Mouse (Mus musculus) stomach, embryonic 15.5 days (tissue): ENCODE results near the gene Dennd6b. TPM values are rescaled to one million over a fixed set of nuclear protein-coding genes. Genes with fewer than 3 reads are reported as not detected.

Experiments used
- ATAC-seq: fragments of 200-750 bp; cut with Nextera tagmentation; 2 replicates; pipeline ENCODE4 v1.8.0; 2017; ENCODE audit warnings: low read depth, moderate number of reproducible peaks, moderate TSS enrichment; ENCODE audit not compliant: insufficient read depth, low FRiP score
- H3K27ac ChIP-seq: fragments of 300-500 bp; sonication (generic); 2 replicates; pipeline ENCODE4 v1.5.1; 2015; ENCODE audit warnings: mild to moderate bottlenecking, inconsistent platforms
- H3K27me3 ChIP-seq: fragments of 300-500 bp; sonication (generic); replicated peaks from 2 replicates; pipeline ENCODE4 v1.6.1; 2015; ENCODE audit warnings: inconsistent platforms
- H3K36me3 ChIP-seq: fragments of 300-500 bp; sonication (generic); 2 replicates; pipeline ENCODE4 v1.6.1; 2015; ENCODE audit warnings: inconsistent platforms
- H3K4me1 ChIP-seq: fragments of 300-500 bp; sonication (generic); 2 replicates; pipeline ENCODE4 v1.6.1; 2015; ENCODE audit warnings: inconsistent platforms
- H3K4me2 ChIP-seq: fragments of 300-500 bp; sonication (generic); 2 replicates; pipeline ENCODE4 v1.6.1; 2015; ENCODE audit warnings: mild to moderate bottlenecking, inconsistent platforms
- H3K4me3 ChIP-seq: fragments of 300-500 bp; sonication (generic); replicated peaks from 2 replicates; pipeline ENCODE4 v1.5.1; 2015; ENCODE audit warnings: inconsistent platforms
- H3K9ac ChIP-seq: fragments of 300-500 bp; sonication (generic); 2 replicates; pipeline ENCODE4 v1.6.1; 2015; ENCODE audit warnings: inconsistent platforms
- H3K9me3 ChIP-seq: fragments of 300-500 bp; sonication (generic); 2 replicates; pipeline ENCODE4 v1.6.1; 2016; ENCODE audit warnings: inconsistent platforms
- WGBS: fragments of 180-500 bp; shearing (Covaris S2); methylation state at CpG from one replicate; pipeline ENCODE4 v1.1.7; 2015; 5-methylcytosine and 5-hydroxymethylcytosine counted together
- polyA plus RNA-seq: library from polyadenylated mRNA; unstranded; fragments of >200 nt; fragmentation: Nextera tagmentation; extraction: Ambion mirVana; gene quantifications from 2 replicates; pipeline ENCODE4 v1.2.1, GENCODE M21; 2015

The Dennd6b gene
- polyA plus RNA-seq = 12.5 and 14.9 TPM in 2 replicates

DNA sequence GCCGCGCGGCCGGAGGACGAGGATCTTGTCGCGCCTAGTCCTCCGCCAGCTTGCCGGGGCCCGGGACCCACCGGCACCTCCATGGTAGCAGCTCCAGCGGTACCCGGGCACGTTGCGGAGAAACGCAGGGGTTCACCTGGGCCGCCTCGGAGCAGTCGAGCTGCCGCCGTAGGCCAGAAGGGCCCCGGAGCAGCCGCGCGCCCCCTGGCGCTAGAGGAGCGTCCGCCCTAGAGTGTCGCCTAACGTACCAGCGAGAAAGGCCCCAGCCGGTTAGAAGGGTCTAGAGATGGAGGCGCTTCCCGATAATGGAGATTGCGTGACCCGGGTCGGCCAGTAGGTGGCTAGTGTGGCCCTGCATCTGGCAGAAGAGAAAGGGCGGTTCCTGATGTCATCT, at the start of gene Dennd6b:
Gene Dennd6b (minus strand): TSS at position 184 of the 394 bp plus-strand sequence.
- Histone ChIP-seq H3K4me2 (peak within 1 kb of the TSS; percentile 79), H3K9me3 (no peaks in the 10 kb centered on the region), H3K9ac (peak within 1 kb of the TSS; percentile 93), H3K36me3 (no peaks in the 10 kb centered on the region), H3K27ac (peak within 1 kb of the TSS; percentile 99), H3K4me1 (peaks cover 15% of the 10 kb centered on the region), H3K27me3 (no peaks in the 10 kb centered on the region), H3K4me3 (peak within 1 kb of the TSS; percentile 99)
- under 1% methylated on average over 38 of the region's 38 CpGs for WGBS
- ATAC-seq = peak; percentile 97

DNA sequence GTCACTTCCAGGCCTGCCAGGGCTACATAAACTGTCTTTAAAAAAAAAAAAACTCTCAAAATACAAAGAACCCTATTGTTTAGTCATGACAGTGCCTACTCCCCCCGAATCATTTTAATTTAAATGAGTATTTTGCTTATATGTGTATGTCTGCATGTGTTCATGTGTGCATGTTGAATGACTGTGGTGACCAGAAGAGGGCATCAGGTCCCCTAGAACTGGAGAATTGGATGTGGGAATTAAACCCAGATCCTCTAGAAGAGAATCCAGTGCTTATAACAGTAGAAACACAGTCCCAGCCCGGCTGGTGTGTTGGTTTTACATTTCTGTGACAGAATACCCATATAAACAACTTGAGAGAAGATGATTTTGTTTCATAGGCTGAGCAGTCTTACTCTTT, 44.7 kb upstream of the Dennd6b start:
- Histone ChIP-seq H3K9me3 (no peaks in the 10 kb centered on the region), H3K36me3 (no peaks in the 10 kb centered on the region; the same call in 1 of the 2 replicates), H3K4me3 (no peak overlapping the region), H3K27me3 (no peaks in the 10 kb centered on the region), H3K9ac (no peak overlapping the region), H3K4me2 (no peak overlapping the region), H3K27ac (no peak overlapping the region), H3K4me1 (no peaks in the 10 kb centered on the region)
- WGBS = 63% methylated on average over 2 of the region's 2 CpGs
- no peak for ATAC-seq

DNA sequence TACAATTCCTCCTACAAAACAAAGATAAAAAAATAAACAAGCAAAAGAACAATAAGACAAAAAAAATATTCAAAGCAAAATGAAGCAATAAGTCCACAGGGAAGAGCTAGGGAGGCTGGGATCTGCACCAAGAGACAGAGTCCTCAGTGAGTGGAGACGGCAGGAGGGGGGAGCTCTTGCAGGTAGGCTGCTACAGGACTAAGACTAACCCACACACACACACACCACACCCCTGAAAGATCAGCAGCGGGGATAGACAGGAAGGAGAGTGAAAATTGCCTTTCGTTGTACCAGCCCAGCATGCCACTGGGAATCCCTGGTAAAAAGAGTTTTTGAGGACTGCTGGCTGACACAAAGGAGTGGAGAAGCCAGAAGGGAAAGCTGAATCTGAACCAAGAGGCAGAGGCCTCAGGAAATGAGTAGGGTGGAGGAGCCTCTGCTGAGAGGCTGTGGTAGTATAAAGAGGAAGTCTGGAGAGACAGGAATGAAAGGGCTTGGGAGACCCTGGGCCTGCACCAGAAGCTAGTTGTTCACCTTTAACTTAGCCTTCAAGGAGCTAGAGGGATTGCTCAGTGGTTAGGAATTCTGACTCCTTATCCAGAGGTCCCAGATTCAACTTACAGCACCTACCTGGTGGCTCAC, 43.6 kb upstream of the Dennd6b start:
- no peak overlapping the region for H3K27ac ChIP-seq
- no peaks in the 10 kb centered on the region for H3K27me3 ChIP-seq
- H3K4me3 ChIP-seq = no peak overlapping the region
- no peak for ATAC-seq
- H3K4me2 ChIP-seq = no peak overlapping the region
- 65% methylated on average over 3 of the region's 3 CpGs for WGBS
- no peaks in the 10 kb centered on the region for H3K4me1 ChIP-seq
- H3K9me3 ChIP-seq = no peaks in the 10 kb centered on the region
- H3K36me3 ChIP-seq = no peaks in the 10 kb centered on the region; the same call in 1 of the 2 replicates
- no peak overlapping the region for H3K9ac ChIP-seq

DNA sequence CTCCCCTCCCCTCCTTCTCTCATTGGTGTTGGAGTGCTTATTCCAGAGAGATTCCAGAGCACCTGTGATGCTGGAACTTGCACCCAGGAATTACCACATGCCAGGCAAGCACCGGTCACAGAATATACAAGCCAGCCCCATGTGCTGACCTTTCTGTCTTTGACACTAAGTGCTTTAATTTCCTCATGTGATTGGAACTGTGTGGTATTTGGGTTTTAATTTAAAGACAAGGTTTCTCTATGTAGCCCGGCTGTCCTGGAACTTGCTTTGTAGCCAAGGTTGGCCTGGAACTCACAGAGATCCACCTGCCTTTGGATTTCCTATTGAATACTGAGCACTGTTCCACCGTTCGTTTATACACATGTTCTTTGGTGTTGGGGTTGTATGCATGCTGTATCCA, 37.8 kb upstream of the Dennd6b start:
- no peak overlapping the region for H3K9ac ChIP-seq
- WGBS = 85% methylated on average over 4 of the region's 4 CpGs
- H3K36me3 ChIP-seq = no peaks in the 10 kb centered on the region
- H3K27ac ChIP-seq = no peak overlapping the region
- H3K4me3 ChIP-seq = no peak overlapping the region
- H3K4me1 ChIP-seq = no peaks in the 10 kb centered on the region
- ATAC-seq = no peak
- H3K4me2 ChIP-seq = no peak overlapping the region
- no peaks in the 10 kb centered on the region for H3K27me3 ChIP-seq
- H3K9me3 ChIP-seq = no peaks in the 10 kb centered on the region

- H3K9me3 ChIP-seq = no peaks in the 10 kb centered on the region
- 43% methylated on average over 2 of the region's 2 CpGs for WGBS
- H3K27ac ChIP-seq = no peak overlapping the region
- ATAC-seq = no peak
- no peak overlapping the region for H3K9ac ChIP-seq
- no peaks in the 10 kb centered on the region for H3K27me3 ChIP-seq
- H3K36me3 ChIP-seq = no peaks in the 10 kb centered on the region
- no peaks in the 10 kb centered on the region for H3K4me1 ChIP-seq
- no peak overlapping the region for H3K4me3 ChIP-seq
- H3K4me2 ChIP-seq = no peak overlapping the region
These were observed 37.3 kb upstream of the Dennd6b start for GRCm38 (mm10) chr15:89233586-89233985.

DNA sequence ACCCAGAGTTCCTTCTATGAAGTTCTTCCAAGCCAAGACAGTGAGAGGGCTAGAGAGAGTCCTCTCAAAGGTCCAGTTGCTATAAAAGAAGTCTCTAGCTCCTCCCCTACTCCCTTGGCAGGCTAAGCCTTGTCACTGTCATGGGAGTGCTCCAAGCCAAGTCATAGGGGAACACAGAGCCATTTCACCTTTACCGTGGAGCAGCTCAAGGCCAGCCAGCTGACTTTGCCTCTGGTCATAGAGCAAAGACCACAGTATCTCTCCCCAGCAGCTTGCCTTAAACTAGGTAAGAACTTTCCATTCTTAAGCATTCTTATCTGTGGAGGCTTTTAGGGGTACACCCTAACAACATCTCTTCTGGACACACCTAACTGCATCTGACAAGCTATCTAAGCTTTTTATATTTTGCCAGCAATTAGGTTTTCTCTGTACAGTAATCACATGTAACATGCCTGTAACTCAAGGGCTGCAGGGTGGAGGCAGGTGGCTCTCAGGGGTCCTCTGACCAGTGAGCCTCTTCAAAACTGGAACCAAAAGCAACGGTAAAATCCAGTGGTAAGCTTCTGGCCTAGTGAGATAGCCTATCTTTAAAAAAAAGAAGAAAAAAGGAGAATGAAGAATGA, 19.4 kb upstream of the Dennd6b start:
- no peak overlapping the region for H3K4me3 ChIP-seq
- ATAC-seq = peak; percentile 12; the same call in 1 of the 2 replicates

GRCm38 (mm10) chr15:89214953-89215352, 18.7 kb upstream of the Dennd6b start:
- 0 out of 2 replicates have a peak, but pooled peaks cover 5% of the 10 kb centered on the region for H3K36me3 ChIP-seq
- H3K27ac ChIP-seq = no peak overlapping the region
- 91% methylated on average over 3 of the region's 3 CpGs for WGBS
- no peaks in the 10 kb centered on the region for H3K27me3 ChIP-seq
- H3K9me3 ChIP-seq = no peaks in the 10 kb centered on the region
- H3K4me1 ChIP-seq = peaks cover 7% of the 10 kb centered on the region
- H3K4me2 ChIP-seq = no peak overlapping the region
- H3K4me3 ChIP-seq = no peak overlapping the region
- H3K9ac ChIP-seq = no peak overlapping the region
- no peak for ATAC-seq

More for the DNA sequence above, 19.4 kb upstream of the Dennd6b start:
- Histone ChIP-seq H3K9me3 (no peaks in the 10 kb centered on the region), H3K9ac (no peak overlapping the region), H3K36me3 (0 out of 2 replicates have a peak, but pooled peaks cover 5% of the 10 kb centered on the region), H3K4me1 (peaks cover 5% of the 10 kb centered on the region), H3K27ac (no peak overlapping the region), H3K4me2 (no peak overlapping the region), H3K27me3 (no peaks in the 10 kb centered on the region)
- 83% methylated on average over 2 of the region's 2 CpGs for WGBS

- 86% methylated on average over 3 of the region's 3 CpGs for WGBS
- H3K4me2 ChIP-seq = no peak overlapping the region
- no peaks in the 10 kb centered on the region for H3K27me3 ChIP-seq
- 0 out of 2 replicates have a peak, but pooled peaks cover 5% of the 10 kb centered on the region for H3K36me3 ChIP-seq
- ATAC-seq = no peak
- no peak overlapping the region for H3K9ac ChIP-seq
- H3K9me3 ChIP-seq = no peaks in the 10 kb centered on the region
- H3K27ac ChIP-seq = no peak overlapping the region
- no peak overlapping the region for H3K4me3 ChIP-seq
- H3K4me1 ChIP-seq = peaks cover 9% of the 10 kb centered on the region
These were observed 17.2 kb upstream of the Dennd6b start for GRCm38 (mm10) chr15:89213517-89213916.

DNA sequence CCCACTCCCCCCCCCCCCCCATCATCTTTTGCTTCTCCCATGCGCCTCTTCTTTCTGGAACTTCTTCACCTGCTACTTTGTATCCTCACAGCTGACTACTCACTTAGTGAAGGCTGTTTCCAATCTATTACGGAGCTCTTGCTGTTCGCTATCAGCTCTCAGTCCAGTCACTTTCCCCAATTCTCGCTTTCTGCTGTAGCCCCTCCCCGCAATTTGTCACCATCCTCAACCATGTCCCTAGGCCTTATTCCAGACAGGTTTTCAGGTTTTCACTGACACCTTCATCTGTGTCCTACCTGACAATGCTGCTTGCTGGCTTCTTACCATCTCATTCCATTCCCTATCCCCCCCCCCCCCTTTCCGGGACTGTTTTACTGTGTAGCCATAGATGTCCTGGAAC, 16.2 kb upstream of the Dennd6b start:
- no peak for ATAC-seq
- H3K4me2 ChIP-seq = peak overlapping the region; percentile 77
- H3K4me3 ChIP-seq = peak overlapping the region; percentile 99
- H3K36me3 ChIP-seq = 0 out of 2 replicates have a peak, but pooled peaks cover 5% of the 10 kb centered on the region
- H3K9ac ChIP-seq = no peak overlapping the region
- H3K27ac ChIP-seq = no peak overlapping the region
- H3K27me3 ChIP-seq = no peaks in the 10 kb centered on the region
- H3K4me1 ChIP-seq = peaks cover 9% of the 10 kb centered on the region
- no peaks in the 10 kb centered on the region for H3K9me3 ChIP-seq
- WGBS = 63% methylated on average over 6 of the region's 6 CpGs

DNA sequence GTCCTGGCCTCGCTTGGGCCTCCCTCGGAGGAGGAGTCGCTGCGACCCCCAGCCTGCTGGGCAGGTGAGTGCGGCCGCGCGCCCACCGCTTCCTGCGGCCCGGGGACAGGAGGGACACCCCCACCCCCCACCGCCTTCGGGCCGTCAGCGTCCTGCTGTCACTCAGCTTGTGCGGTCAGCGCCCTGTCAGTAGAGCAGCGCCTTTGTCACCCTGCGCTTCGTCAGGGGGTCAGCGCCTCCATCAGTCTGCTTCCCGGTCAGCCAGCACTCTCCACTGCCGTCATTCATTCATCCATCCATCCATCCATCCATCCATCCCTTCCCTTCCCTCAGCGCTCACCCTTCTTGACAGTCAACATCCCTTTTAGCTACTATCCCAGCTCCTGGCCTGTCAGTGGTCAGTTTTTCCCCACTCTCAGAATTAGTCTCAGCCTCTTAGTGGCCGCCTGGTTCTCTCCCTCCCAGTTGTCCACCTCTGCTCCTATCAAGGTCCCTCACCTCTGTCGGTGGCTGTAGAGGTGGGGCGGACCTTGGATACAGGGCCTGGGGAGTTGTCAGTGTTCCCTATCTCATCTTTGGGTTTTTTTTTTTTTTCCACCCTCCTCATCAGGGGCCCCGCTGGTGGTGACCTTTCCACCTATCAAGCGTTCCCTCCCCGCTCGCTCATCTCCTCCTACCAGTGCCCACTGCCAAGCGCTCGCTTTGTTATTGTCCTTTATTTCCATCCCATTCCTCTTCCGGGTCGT, 15.6 kb upstream of the Dennd6b start:
- ATAC-seq = peak; percentile 63
- H3K9ac ChIP-seq = peak overlapping the region; percentile 92

GRCm38 (mm10) chr15:89210915-89211715, 14.8 kb upstream of the Dennd6b start, which contains the start of gene Ppp6r2:
Gene Ppp6r2 (plus strand): TSS chr15:89211553.
- Histone ChIP-seq H3K9ac (peak within 1 kb of the TSS; percentile 92), H3K4me3 (peak within 1 kb of the TSS; percentile 99), H3K4me1 (peaks cover 9% of the 10 kb centered on the region), H3K27me3 (no peaks in the 10 kb centered on the region), H3K9me3 (no peaks in the 10 kb centered on the region), H3K36me3 (no peaks in the 10 kb centered on the region), H3K27ac (peak within 1 kb of the TSS; percentile 86), H3K4me2 (peak within 1 kb of the TSS; percentile 77)
- WGBS = 3% methylated on average over 68 of the region's 73 CpGs
- ATAC-seq = peak; percentile 71

More for the DNA sequence above, 15.6 kb upstream of the Dennd6b start:
- H3K4me2 ChIP-seq = peak overlapping the region; percentile 77
- H3K4me3 ChIP-seq = peak overlapping the region; percentile 99
- 0 out of 2 replicates have a peak, but pooled peaks cover 5% of the 10 kb centered on the region for H3K36me3 ChIP-seq
- 2% methylated on average over 33 of the region's 35 CpGs for WGBS
- peaks cover 9% of the 10 kb centered on the region for H3K4me1 ChIP-seq
- H3K27ac ChIP-seq = peak overlapping the region; percentile 86
- H3K27me3 ChIP-seq = no peaks in the 10 kb centered on the region
- no peaks in the 10 kb centered on the region for H3K9me3 ChIP-seq
